Mouse (Mus musculus): ENCODE data around the gene Chl1. TPM values are rescaled to one million over a fixed set of nuclear protein-coding genes. Genes with fewer than 3 reads are reported as not detected.

The Chl1 gene
- total and polyA plus RNA-seq, 3 experiments: not detected

- Histone ChIP-seq H3K27ac (ENCODE audit: insufficient read depth, low read depth) (no peak overlapping the region), H3K4me1 (ENCODE audit: control insufficient read depth in 1 of 2, insufficient read depth in 2 of 2) (no peaks in the 10 kb centered on the region), H3K4me2 (ENCODE audit: insufficient read depth, low read depth, poor library complexity, severe bottlenecking) (no peak overlapping the region), H3K27me3 (replicated peaks) (no peaks in the 10 kb centered on the region), H3K9ac (ENCODE audit: insufficient read depth, low read depth) (no peak overlapping the region), H3K4me3 (replicated peaks in 1 of 3; ENCODE audit: low read depth in 2 of 3, low read length in 2 of 3, poor library complexity in 1 of 3) (no peak overlapping the region), H3K9me3 (replicated peaks; ENCODE audit: low read length) (peaks cover 33% of the 10 kb centered on the region), H3K79me2 (replicated peaks; ENCODE audit: control insufficient read depth, extremely low read depth, insufficient read depth, poor library complexity, severe bottlenecking) (no peaks in the 10 kb centered on the region), H3K36me3 (replicated peaks in 1 of 2; ENCODE audit: control insufficient read depth in 1 of 2, insufficient read depth in 1 of 2, low read length in 1 of 2) (no peaks in the 10 kb centered on the region)
- TF ChIP-seq MEF2A (IDR thresholded peaks at IDR 0.05; ENCODE audit: borderline replicate concordance, low read depth, low read length): no peak
- no peak for TF ChIP-seq TCF12 (IDR thresholded peaks at IDR 0.05; ENCODE audit: low read depth, low read length)
- no peak for TF ChIP-seq MYC (IDR thresholded peaks at IDR 0.05; ENCODE audit: low read depth, low read length)
- no peak for TF ChIP-seq MAX (IDR thresholded peaks at IDR 0.05; ENCODE audit: low read length)
- TF ChIP-seq CHD1 (IDR thresholded peaks at IDR 0.05; ENCODE audit: low read depth, low read length): no peak
- TF ChIP-seq SIN3A (IDR thresholded peaks at IDR 0.05; ENCODE audit: low read length): no peak
- no peak for TF ChIP-seq ELF1 (IDR thresholded peaks at IDR 0.05; ENCODE audit: low read depth, low read length)
- TF ChIP-seq GABPA (IDR thresholded peaks at IDR 0.05; ENCODE audit: insufficient replicate concordance, low read depth, low read length): no peak
- no peak for TF ChIP-seq PAX5 (IDR thresholded peaks at IDR 0.05; ENCODE audit: low read length)
- DNase-seq (ENCODE audit: extremely low read depth): no peak
- in situ Hi-C loops (cut with MboI; ENCODE audit: low pct_ligation_motif_present, low pct_unique_long_range_greater_than_20kb, low sequenced_read_pairs): no loop called here
- dilution Hi-C loops (cut with MboI; ENCODE audit: extremely low pct_ligation_motif_present, extremely low pct_unique_long_range_greater_than_20kb, low sequenced_read_pairs): no loop called here
Measured at GRCm38 (mm10) chr6:103473316-103473715, 37.1 kb upstream of the Chl1 start.

DNA sequence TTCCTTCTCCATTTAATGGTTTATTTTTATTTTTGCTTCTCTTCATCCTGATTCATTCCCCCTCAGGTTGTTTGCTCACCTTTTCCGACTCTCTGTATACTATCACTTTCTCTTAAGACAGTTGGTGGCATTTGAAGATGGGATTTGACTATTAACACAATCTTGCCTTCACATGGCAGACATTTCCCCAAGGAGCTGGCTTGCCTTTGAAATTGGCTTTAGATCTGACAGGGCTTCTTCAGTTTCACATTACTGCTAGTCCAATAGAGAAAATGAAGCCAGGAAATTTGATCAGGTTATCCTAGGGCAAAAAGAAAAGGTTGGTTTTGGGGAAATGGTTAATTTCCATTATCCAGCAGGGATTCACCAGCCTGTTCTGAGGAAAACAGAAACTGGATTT is 23.2 kb upstream of the Chl1 start:
- H3K4me3 ChIP-seq (replicated peaks in 1 of 3; ENCODE audit: low read depth in 2 of 3, low read length in 2 of 3, poor library complexity in 1 of 3): no peak overlapping the region
- H3K9me3 ChIP-seq (replicated peaks; ENCODE audit: low read length): peaks cover 26% of the 10 kb centered on the region
- no peak for DNase-seq (ENCODE audit: extremely low read depth)
- no peak overlapping the region for H3K9ac ChIP-seq (ENCODE audit: insufficient read depth, low read depth)
- no peak overlapping the region for H3K27ac ChIP-seq (ENCODE audit: insufficient read depth, low read depth)
- TF ChIP-seq BHLHE40 (IDR thresholded peaks at IDR 0.05; ENCODE audit: low read depth, low read length) (no peak), ETS1 (conservative IDR thresholded peaks at IDR 0.05; ENCODE audit: low read depth, low read length) (no peak), MXI1 (IDR thresholded peaks at IDR 0.05; ENCODE audit: low read depth, low read length) (no peak), ZMIZ1 (IDR thresholded peaks at IDR 0.05; ENCODE audit: low read depth, low read length) (no peak), ZNF384 (IDR thresholded peaks at IDR 0.05; ENCODE audit: low read depth, low read length) (no peak), JUND (conservative IDR thresholded peaks at IDR 0.05; ENCODE audit: low read depth, low read length) (no peak), NELFE (IDR thresholded peaks at IDR 0.05; ENCODE audit: low read depth, low read length) (no peak), USF1 (IDR thresholded peaks at IDR 0.05; ENCODE audit: low read depth, low read length) (no peak), MAX (IDR thresholded peaks at IDR 0.05; ENCODE audit: low read length) (no peak), TBP (conservative IDR thresholded peaks at IDR 0.05; ENCODE audit: low read depth, low read length) (no peak), GABPA (IDR thresholded peaks at IDR 0.05; ENCODE audit: insufficient replicate concordance, low read depth, low read length) (no peak), IRF4 (IDR thresholded peaks at IDR 0.05; ENCODE audit: low read depth, low read length) (no peak), MEF2A (IDR thresholded peaks at IDR 0.05; ENCODE audit: borderline replicate concordance, low read depth, low read length) (no peak), PAX5 (IDR thresholded peaks at IDR 0.05; ENCODE audit: low read length) (no peak), HCFC1 (IDR thresholded peaks at IDR 0.05; ENCODE audit: low read depth, low read length) (no peak), MAZ (IDR thresholded peaks at IDR 0.05; ENCODE audit: low read depth, low read length) (no peak), UBTF (IDR thresholded peaks at IDR 0.05; ENCODE audit: low read depth, low read length) (no peak), E2F4 (IDR thresholded peaks at IDR 0.05; ENCODE audit: insufficient replicate concordance, low read depth, low read length) (no peak), ELF1 (IDR thresholded peaks at IDR 0.05; ENCODE audit: low read depth, low read length) (no peak)
- H3K36me3 ChIP-seq (replicated peaks in 1 of 2; ENCODE audit: control insufficient read depth in 1 of 2, insufficient read depth in 1 of 2, low read length in 1 of 2): no peaks in the 10 kb centered on the region
- dilution Hi-C loops (cut with MboI; ENCODE audit: extremely low pct_ligation_motif_present, extremely low pct_unique_long_range_greater_than_20kb, low sequenced_read_pairs) (no loop called here), in situ Hi-C loops (cut with MboI; ENCODE audit: low pct_ligation_motif_present, low pct_unique_long_range_greater_than_20kb, low sequenced_read_pairs) (no loop called here)
- no peaks in the 10 kb centered on the region for H3K79me2 ChIP-seq (replicated peaks; ENCODE audit: control insufficient read depth, extremely low read depth, insufficient read depth, poor library complexity, severe bottlenecking)
- no peaks in the 10 kb centered on the region for H3K27me3 ChIP-seq (replicated peaks)
- no peaks in the 10 kb centered on the region for H3K4me1 ChIP-seq (ENCODE audit: control insufficient read depth in 1 of 2, insufficient read depth in 2 of 2)
- no peak overlapping the region for H3K4me2 ChIP-seq (ENCODE audit: insufficient read depth, low read depth, poor library complexity, severe bottlenecking)

Data from CH12.LX (cell line).